20 mouse cellular contexts compared by ENCODE assay signal in genomic region chr9:15531204-15531603, GRCm38 (mm10). TPM values are rescaled to one million over a fixed set of nuclear protein-coding genes. Genes with fewer than 3 reads are reported as not detected.
DNase-seq lines count a peak whose midpoint lies in the region; ATAC-seq and TF ChIP-seq lines count a peak whose summit lies in the region.
"Had no signal": no experiment of that assay in that cellular context is flagged by ENCODE, and none has a peak within 500 bp of the region (broad histone marks: within the 10 kb centered on the region; RNA-seq: fewer than 3 reads in every experiment).

No protein-coding gene starts in this region.

- 81% methylated on average over 5 of the region's 5 CpGs for WGBS in heart, embryonic 13.5 days
- WGBS in kidney, postnatal 0 days = 16% methylated on average over 5 of the region's 5 CpGs

- no peak overlapping the region for H3K4me2 ChIP-seq in heart, embryonic 13.5 days
- no peak overlapping the region for H3K4me2 ChIP-seq in kidney, postnatal 0 days (ENCODE audit: low read length)
- H3K4me2 ChIP-seq: embryonic facial prominence, embryonic 12.5 days; heart, embryonic 15.5 days; hindbrain, embryonic 15.5 days had no signal

- H3K9ac ChIP-seq in heart, embryonic 13.5 days = 0 out of 2 replicates have a peak overlapping the region, but pooled peaks have one; percentile 10
- no peak overlapping the region for H3K9ac ChIP-seq in kidney, postnatal 0 days (ENCODE audit: low read depth, low read length)
- H3K9ac ChIP-seq: embryonic facial prominence, embryonic 12.5 days; heart, embryonic 15.5 days; hindbrain, embryonic 15.5 days had no signal

- no peak overlapping the region for H3K27ac ChIP-seq in heart, embryonic 13.5 days (replicated peaks)
- no peak overlapping the region for H3K27ac ChIP-seq in kidney, postnatal 0 days
- H3K27ac ChIP-seq: embryonic facial prominence, embryonic 12.5 days; heart, embryonic 10.5 days; heart, embryonic 15.5 days; hindbrain, embryonic 15.5 days had no signal

- H3K27me3 ChIP-seq in heart, embryonic 13.5 days (replicated peaks) = peaks cover 4% of the 10 kb centered on the region; the same call in 1 of the 2 replicates
- H3K27me3 ChIP-seq in kidney, postnatal 0 days (ENCODE audit: insufficient read depth, low read length) = no peaks in the 10 kb centered on the region
- H3K27me3 ChIP-seq: embryonic facial prominence, embryonic 12.5 days; heart, embryonic 15.5 days; hindbrain, embryonic 15.5 days had no signal

- H3K4me1 ChIP-seq in heart, embryonic 13.5 days = peaks cover 76% of the 10 kb centered on the region
- peaks cover 19% of the 10 kb centered on the region for H3K4me1 ChIP-seq in kidney, postnatal 0 days (replicated peaks; ENCODE audit: insufficient read depth, low read length)

- no peak for DNase-seq in heart, postnatal 10 days
- DNase-seq in kidney, postnatal 0 days (ENCODE audit: low spot score) = peak; percentile 51
- no peak for DNase-seq in kidney, postnatal 36 days
- DNase-seq in right cerebral cortex, postnatal 14 days = no peak
- no peak for DNase-seq in spleen, adult 12 weeks (ENCODE audit: low spot score)
- DNase-seq: adrenal gland, postnatal 10 days; B cell, adult 2 months; cerebellum, adult 11-12 months; cerebellum, adult 9-10 months; cerebellum, postnatal 25 days; gastrocnemius, postnatal 10 days; heart, adult 18-20 months had no signal

- TF ChIP-seq CTCF in kidney, postnatal 0 days (IDR thresholded peaks at IDR 0.05; ENCODE audit: low read depth) = no peak

- no peak for ATAC-seq in heart, embryonic 13.5 days (ENCODE audit: extremely low read depth, insufficient number of reproducible peaks, low FRiP score, low TSS enrichment)
- ATAC-seq in kidney, postnatal 0 days (replicated peaks; ENCODE audit: low FRiP score, low read depth) = no peak; the same call in 1 of the 2 replicates
- ATAC-seq in hematopoietic stem cell, adult 5-6 weeks (replicated peaks in 1 of 2; ENCODE audit: insufficient read depth in 1 of 2, low FRiP score in 2 of 2, low TSS enrichment in 1 of 2, low read depth in 1 of 2, poor library complexity in 2 of 2, severe bottlenecking in 2 of 2) = peak; percentile 12 to 13; a peak in 1 of 4 replicates
- ATAC-seq: forebrain, embryonic 16.5 days had no signal

- intact Hi-C loops in heart, postnatal 10 days (cut with DNase I) = no loop called here

- no peaks in the 10 kb centered on the region for H3K9me3 ChIP-seq in heart, embryonic 13.5 days
- H3K9me3 ChIP-seq in kidney, postnatal 0 days (replicated peaks; ENCODE audit: low read length) = no peaks in the 10 kb centered on the region
- H3K9me3 ChIP-seq: embryonic facial prominence, embryonic 12.5 days; heart, embryonic 10.5 days; heart, embryonic 15.5 days; hindbrain, embryonic 15.5 days had no signal

- no peak overlapping the region for H3K4me3 ChIP-seq in heart, embryonic 13.5 days
- no peak overlapping the region for H3K4me3 ChIP-seq in kidney, postnatal 0 days (replicated peaks; ENCODE audit: low read depth, low read length)
- H3K4me3 ChIP-seq: embryonic facial prominence, embryonic 12.5 days; heart, embryonic 10.5 days; heart, embryonic 15.5 days; hindbrain, embryonic 15.5 days had no signal

- no peaks in the 10 kb centered on the region for H3K36me3 ChIP-seq in heart, embryonic 13.5 days
- H3K36me3 ChIP-seq in kidney, postnatal 0 days (ENCODE audit: insufficient read depth, low read length) = 0 out of 2 replicates have a peak, but pooled peaks cover 4% of the 10 kb centered on the region
- H3K36me3 ChIP-seq: embryonic facial prominence, embryonic 12.5 days; heart, embryonic 10.5 days; heart, embryonic 15.5 days; hindbrain, embryonic 15.5 days had no signal

RNA-seq across cellular contexts. Expression of gene Smco4, which starts 38.0 kb away (rescaled TPM):
- 1.6 and 2.3 TPM in 2 replicates for polyA plus RNA-seq in heart, embryonic 13.5 days (2015; fragmentation: Nextera tagmentation; extraction: Ambion mirVana)
- 10 to 100 TPM; 23.5 to 27.9 TPM for total RNA-seq in heart, postnatal 10 days (2021)
- 3.7 and 3.9 TPM in 2 replicates for polyA plus RNA-seq in kidney, postnatal 0 days (2015; fragmentation: Nextera tagmentation; extraction: Ambion mirVana)
- 9.8 and 15.5 TPM in 2 replicates for total RNA-seq in hematopoietic stem cell, adult 5-6 weeks (2017)
- total RNA-seq: MEL had no signal

Comparison
In these comparisons a context has a peak if more than half of its experiments do, and no peak if none do; other contexts are left out.
1. ATAC-seq: peak in hematopoietic stem cell, adult 5-6 weeks (2 of 2); none in heart, embryonic 13.5 days (single experiment) and kidney, postnatal 0 days (single experiment).